Mouse (Mus musculus): ENCODE data around the gene Rgs7bp. TPM values are rescaled to one million over a fixed set of nuclear protein-coding genes. Genes with fewer than 3 reads are reported as not detected.

Rgs7bp gene
- polyA plus RNA-seq, 1 experiment from 2014 or later: 12.7 TPM

- Histone ChIP-seq H3K36me3 (peaks cover 4% of the 10 kb centered on the region; the same call in 1 of the 2 replicates), H3K9me3 (replicated peaks) (no peaks in the 10 kb centered on the region), H3K4me1 (peaks cover 8% of the 10 kb centered on the region; the same call in 1 of the 2 replicates), H3K27me3 (replicated peaks) (no peaks in the 10 kb centered on the region), H3K4me3 (replicated peaks) (no peak overlapping the region), H3K4me2 (no peak overlapping the region), H3K9ac (replicated peaks) (no peak overlapping the region), H3K27ac (replicated peaks) (peak overlapping the region; percentile 46)
- 55% methylated on average over 11 of the region's 11 CpGs for WGBS
- peak; percentile 90 for ATAC-seq (ENCODE audit: low FRiP score)
Measured at GRCm38 (mm10) chr13:104962716-104963411, 91.9 kb downstream of the Rgs7bp start.

- ATAC-seq (ENCODE audit: low FRiP score): no peak
- peaks cover 4% of the 10 kb centered on the region; the same call in 1 of the 2 replicates for H3K36me3 ChIP-seq
- H3K4me1 ChIP-seq: peaks cover 8% of the 10 kb centered on the region; the same call in 1 of the 2 replicates
- no peak overlapping the region for H3K9ac ChIP-seq (replicated peaks)
- 85% methylated on average over 7 of the region's 7 CpGs for WGBS
- no peak overlapping the region for H3K4me2 ChIP-seq
- no peaks in the 10 kb centered on the region for H3K27me3 ChIP-seq (replicated peaks)
- no peaks in the 10 kb centered on the region for H3K9me3 ChIP-seq (replicated peaks)
- H3K27ac ChIP-seq (replicated peaks): peak overlapping the region; percentile 46
- H3K4me3 ChIP-seq (replicated peaks): no peak overlapping the region
Measured at GRCm38 (mm10) chr13:104962166-104962565, 92.6 kb downstream of the Rgs7bp start.

- Histone ChIP-seq H3K4me1 (peaks cover 8% of the 10 kb centered on the region; the same call in 1 of the 2 replicates), H3K36me3 (peaks cover 4% of the 10 kb centered on the region; the same call in 1 of the 2 replicates), H3K27ac (replicated peaks) (no peak overlapping the region), H3K9ac (replicated peaks) (no peak overlapping the region), H3K4me3 (replicated peaks) (no peak overlapping the region), H3K9me3 (replicated peaks) (no peaks in the 10 kb centered on the region), H3K27me3 (replicated peaks) (no peaks in the 10 kb centered on the region), H3K4me2 (no peak overlapping the region)
- ATAC-seq (ENCODE audit: low FRiP score): no peak
- 82% methylated on average over 14 of the region's 14 CpGs for WGBS
Measured at GRCm38 (mm10) chr13:104960951-104961715, 93.6 kb downstream of the Rgs7bp start.

GRCm38 (mm10) chr13:104960206-104960928 lies 94.4 kb downstream of the Rgs7bp start:
- no peak overlapping the region for H3K4me3 ChIP-seq (replicated peaks)
- H3K9ac ChIP-seq (replicated peaks): no peak overlapping the region
- no peaks in the 10 kb centered on the region for H3K27me3 ChIP-seq (replicated peaks)
- H3K36me3 ChIP-seq: peaks cover 2% of the 10 kb centered on the region; the same call in 1 of the 2 replicates
- WGBS: 82% methylated on average over 7 of the region's 7 CpGs
- no peak overlapping the region for H3K4me2 ChIP-seq
- H3K27ac ChIP-seq (replicated peaks): no peak overlapping the region
- H3K4me1 ChIP-seq: peaks cover 8% of the 10 kb centered on the region; the same call in 1 of the 2 replicates
- ATAC-seq (ENCODE audit: low FRiP score): no peak
- no peaks in the 10 kb centered on the region for H3K9me3 ChIP-seq (replicated peaks)

DNA sequence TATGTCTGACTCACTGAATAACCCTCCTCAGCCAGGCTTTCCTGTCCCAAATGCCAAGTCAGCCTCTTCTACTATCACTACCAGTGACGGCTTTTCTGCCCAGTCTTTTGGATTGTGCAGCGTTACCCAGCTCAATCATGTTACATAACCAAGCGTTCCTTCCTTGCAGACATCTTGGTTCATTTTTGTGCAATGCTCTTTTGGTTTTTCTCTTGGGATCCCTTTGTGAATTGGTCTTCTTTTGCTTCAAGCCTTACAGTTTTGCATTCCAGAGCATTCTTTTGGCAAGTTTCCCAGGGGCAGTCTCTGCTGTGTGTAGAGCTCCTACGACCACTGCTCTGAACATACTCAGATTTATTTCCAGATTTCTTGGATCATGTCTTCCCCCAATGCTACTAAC lies 95.0 kb downstream of the Rgs7bp start:
- Histone ChIP-seq H3K9me3 (replicated peaks) (no peaks in the 10 kb centered on the region), H3K4me1 (peaks cover 8% of the 10 kb centered on the region; the same call in 1 of the 2 replicates), H3K9ac (replicated peaks) (no peak overlapping the region), H3K36me3 (no peaks in the 10 kb centered on the region; the same call in 1 of the 2 replicates), H3K4me2 (no peak overlapping the region), H3K4me3 (replicated peaks) (no peak overlapping the region), H3K27me3 (replicated peaks) (no peaks in the 10 kb centered on the region), H3K27ac (replicated peaks) (no peak overlapping the region)
- WGBS: 78% methylated on average over 4 of the region's 4 CpGs
- ATAC-seq (ENCODE audit: low FRiP score): no peak

DNA sequence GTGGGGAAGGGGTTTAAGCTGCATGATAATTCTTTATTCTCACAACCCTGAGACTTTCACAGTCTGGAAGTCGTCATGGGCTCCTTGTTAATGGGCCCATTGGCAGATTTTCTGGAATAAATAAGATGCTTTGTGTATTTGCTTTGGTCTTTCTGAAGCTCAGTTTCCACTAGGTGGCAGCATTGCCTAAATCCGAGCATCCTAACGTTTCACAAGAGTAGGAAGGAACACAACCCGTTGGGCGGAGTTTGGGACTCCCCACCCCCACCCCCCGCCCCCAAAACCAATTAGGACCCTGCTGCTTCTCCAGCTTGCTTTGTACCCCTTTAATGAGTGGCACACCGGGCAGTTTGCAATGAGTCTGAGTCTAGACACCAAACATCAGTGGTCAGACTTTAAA lies 106.8 kb downstream of the Rgs7bp start:
- H3K4me2 ChIP-seq: peak overlapping the region; percentile 47
- under 1% methylated on average over 7 of the region's 7 CpGs for WGBS
- no peaks in the 10 kb centered on the region for H3K27me3 ChIP-seq (replicated peaks)
- peaks cover 2% of the 10 kb centered on the region; the same call in 1 of the 2 replicates for H3K4me1 ChIP-seq
- H3K36me3 ChIP-seq: no peaks in the 10 kb centered on the region
- peak; percentile 92 for ATAC-seq (ENCODE audit: low FRiP score)
- H3K4me3 ChIP-seq (replicated peaks): no peak overlapping the region
- H3K9ac ChIP-seq (replicated peaks): no peak overlapping the region
- H3K9me3 ChIP-seq (replicated peaks): no peaks in the 10 kb centered on the region
- no peak overlapping the region for H3K27ac ChIP-seq (replicated peaks)

GRCm38 (mm10) chr13:104940483-104940882 lies 114.2 kb downstream of the Rgs7bp start:
- H3K4me1 ChIP-seq: peaks cover 15% of the 10 kb centered on the region
- no peak overlapping the region for H3K27ac ChIP-seq (replicated peaks)
- no peaks in the 10 kb centered on the region for H3K36me3 ChIP-seq
- H3K27me3 ChIP-seq (replicated peaks): no peaks in the 10 kb centered on the region
- no peak overlapping the region for H3K4me2 ChIP-seq
- 92% methylated on average over 8 of the region's 8 CpGs for WGBS
- H3K4me3 ChIP-seq (replicated peaks): no peak overlapping the region
- no peak overlapping the region for H3K9ac ChIP-seq (replicated peaks)
- no peak for ATAC-seq (ENCODE audit: low FRiP score)
- H3K9me3 ChIP-seq (replicated peaks): no peaks in the 10 kb centered on the region

GRCm38 (mm10) chr13:104939856-104940255 lies 114.9 kb downstream of the Rgs7bp start:
- H3K4me2 ChIP-seq: no peak overlapping the region
- H3K4me1 ChIP-seq: peaks cover 15% of the 10 kb centered on the region
- ATAC-seq (ENCODE audit: low FRiP score): no peak; the same call in 1 of the 2 replicates
- no peaks in the 10 kb centered on the region for H3K9me3 ChIP-seq (replicated peaks)
- no peak overlapping the region for H3K27ac ChIP-seq (replicated peaks)
- WGBS: 2% methylated on average over 4 of the region's 4 CpGs
- no peaks in the 10 kb centered on the region for H3K36me3 ChIP-seq
- H3K4me3 ChIP-seq (replicated peaks): no peak overlapping the region
- no peak overlapping the region for H3K9ac ChIP-seq (replicated peaks)
- H3K27me3 ChIP-seq (replicated peaks): no peaks in the 10 kb centered on the region

DNA sequence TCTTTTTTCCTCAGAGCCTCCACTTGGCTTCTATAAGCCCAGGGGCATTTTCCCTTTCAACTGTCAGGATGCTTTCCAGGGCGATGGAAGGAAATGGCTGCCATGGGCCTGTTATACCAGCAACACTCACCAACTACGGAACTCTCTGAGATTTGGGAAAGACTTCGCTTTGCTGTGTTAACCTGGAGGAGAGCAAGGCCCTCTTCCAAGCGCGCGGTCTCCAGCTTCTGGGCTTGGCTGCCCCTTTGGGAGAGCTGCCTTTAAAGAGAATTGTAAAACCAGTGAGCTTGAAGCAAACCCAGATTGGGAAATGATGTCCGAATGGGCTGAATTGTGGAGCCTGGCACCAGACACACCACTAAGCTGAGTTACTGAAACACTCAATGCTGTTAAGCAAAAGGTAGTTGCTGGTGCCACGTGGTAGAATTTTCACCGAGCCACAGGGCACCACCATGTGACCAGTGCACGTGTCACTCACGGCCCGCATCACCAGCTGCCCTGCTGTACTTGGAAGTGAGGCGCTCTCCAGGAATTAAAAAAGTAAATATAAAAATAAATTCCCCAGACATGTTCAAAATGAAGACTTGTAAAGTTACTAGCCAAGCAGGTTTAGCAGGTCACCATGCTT lies 115.7 kb downstream of the Rgs7bp start:
- peak overlapping the region; percentile 17 for H3K4me2 ChIP-seq
- no peaks in the 10 kb centered on the region for H3K9me3 ChIP-seq (replicated peaks)
- peaks cover 15% of the 10 kb centered on the region for H3K4me1 ChIP-seq
- H3K4me3 ChIP-seq (replicated peaks): no peak overlapping the region
- ATAC-seq (ENCODE audit: low FRiP score): no peak
- H3K9ac ChIP-seq (replicated peaks): no peak overlapping the region
- no peaks in the 10 kb centered on the region for H3K36me3 ChIP-seq
- H3K27me3 ChIP-seq (replicated peaks): no peaks in the 10 kb centered on the region
- 0 out of 2 replicates have a peak overlapping the region, but pooled peaks have one; percentile 28 for H3K27ac ChIP-seq (replicated peaks)
- 40% methylated on average over 13 of the region's 13 CpGs for WGBS

DNA sequence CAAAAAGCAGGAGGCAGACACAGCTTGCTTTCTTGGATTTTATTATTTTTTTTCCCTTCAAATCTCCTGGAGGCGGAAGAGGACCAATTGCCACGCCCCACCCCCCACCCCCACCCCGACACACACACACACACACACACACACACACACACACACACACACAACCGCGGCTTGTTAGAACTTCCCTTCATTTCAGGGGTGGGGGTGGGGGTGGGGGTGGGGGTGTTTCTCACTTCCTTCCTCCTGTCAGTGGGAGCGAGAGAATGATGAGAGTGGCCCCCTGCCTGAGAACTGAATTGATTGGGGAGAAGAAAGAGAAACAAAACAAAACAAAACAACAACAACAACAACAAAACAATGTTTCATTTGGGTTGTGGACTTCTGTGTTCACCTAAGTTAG lies 117.0 kb downstream of the Rgs7bp start:
- Histone ChIP-seq H3K4me1 (peaks cover 15% of the 10 kb centered on the region), H3K9ac (replicated peaks) (0 out of 2 replicates have a peak overlapping the region, but pooled peaks have one; percentile 17), H3K4me3 (replicated peaks) (peak overlapping the region; percentile 26), H3K36me3 (no peaks in the 10 kb centered on the region), H3K9me3 (replicated peaks) (no peaks in the 10 kb centered on the region), H3K27ac (replicated peaks) (no peak overlapping the region), H3K27me3 (replicated peaks) (no peaks in the 10 kb centered on the region), H3K4me2 (peak overlapping the region; percentile 56)
- WGBS: 0% methylated on average over 4 of the region's 6 CpGs
- peak; percentile 49 for ATAC-seq (ENCODE audit: low FRiP score)

DNA sequence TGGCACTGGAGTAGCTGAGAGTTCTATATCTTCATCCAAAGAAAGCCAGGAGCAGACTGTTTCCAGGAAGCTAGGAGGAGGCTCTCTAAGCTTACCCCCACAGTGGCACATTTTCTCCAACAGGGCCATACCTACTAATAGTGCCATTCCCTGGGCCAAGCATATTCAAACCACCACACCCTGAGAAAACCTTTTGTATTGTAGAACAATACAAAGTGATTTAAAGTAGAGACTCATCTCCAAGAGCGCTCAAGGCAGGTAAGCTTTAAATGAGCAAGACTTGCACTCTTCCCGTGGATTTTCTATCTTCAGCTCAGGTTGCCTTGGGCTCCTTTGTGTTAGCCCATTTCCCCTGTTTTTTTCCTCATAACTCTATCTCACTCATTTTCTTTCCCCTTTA lies 118.1 kb downstream of the Rgs7bp start:
- H3K4me2 ChIP-seq: peak overlapping the region; percentile 56
- no peaks in the 10 kb centered on the region for H3K27me3 ChIP-seq (replicated peaks)
- ATAC-seq (ENCODE audit: low FRiP score): no peak
- H3K9me3 ChIP-seq (replicated peaks): no peaks in the 10 kb centered on the region
- no peak overlapping the region for H3K4me3 ChIP-seq (replicated peaks)
- H3K4me1 ChIP-seq: peaks cover 15% of the 10 kb centered on the region
- no peak overlapping the region for H3K27ac ChIP-seq (replicated peaks)
- WGBS: 85% methylated on average over 2 of the region's 2 CpGs
- H3K9ac ChIP-seq (replicated peaks): no peak overlapping the region
- no peaks in the 10 kb centered on the region for H3K36me3 ChIP-seq
